Mouse (Mus musculus) forebrain, embryonic 11.5 days (tissue): ENCODE results near the gene Olfr1278. TPM values are rescaled to one million over a fixed set of nuclear protein-coding genes. Genes with fewer than 3 reads are reported as not detected.

ENCODE experiments used
- polyA plus RNA-seq: library from polyadenylated mRNA; unstranded; fragments of >200 nt; fragmentation: Nextera tagmentation; extraction: Ambion mirVana; gene quantifications from 2 replicates; pipeline ENCODE4 v1.2.1, GENCODE M21; 2014

The Olfr1278 gene
- polyA plus RNA-seq, 1 experiment from 2014 or later: not detected

Other genes with a start within 250 kb of the Olfr1278 start
- not detected in 2 replicates for gene Gm13941, start 184.2 kb upstream of the Olfr1278 start, polyA plus RNA-seq
- gene Gm15130, start 137.2 kb upstream of the Olfr1278 start, polyA plus RNA-seq: not detected in 2 replicates
- not detected in 2 replicates for gene 4930430A15Rik, start 60.5 kb upstream of the Olfr1278 start, polyA plus RNA-seq
- not detected in 2 replicates for gene Olfr1275, start 54.9 kb upstream of the Olfr1278 start, polyA plus RNA-seq
- not detected in 2 replicates for gene Olfr1276, start 35.6 kb upstream of the Olfr1278 start, polyA plus RNA-seq
- gene Olfr1277, start 16.0 kb upstream of the Olfr1278 start, polyA plus RNA-seq: not detected in 2 replicates
- not detected in 2 replicates for gene Olfr1279, start 10.5 kb downstream of the Olfr1278 start, polyA plus RNA-seq
- not detected in 2 replicates for gene Olfr1280, start 23.9 kb downstream of the Olfr1278 start, polyA plus RNA-seq
- not detected in 2 replicates for gene Olfr1281, start 36.4 kb downstream of the Olfr1278 start, polyA plus RNA-seq
- not detected in 2 replicates for gene Olfr1282, start 45.9 kb downstream of the Olfr1278 start, polyA plus RNA-seq
- gene Olfr1283, start 76.7 kb downstream of the Olfr1278 start, polyA plus RNA-seq: not detected in 2 replicates
- gene Olfr1284, start 85.4 kb downstream of the Olfr1278 start, polyA plus RNA-seq: not detected in 2 replicates
- not detected in 2 replicates for gene Olfr1286, start 133.0 kb downstream of the Olfr1278 start, polyA plus RNA-seq
- gene Olfr1287, start 159.0 kb downstream of the Olfr1278 start, polyA plus RNA-seq: not detected in 2 replicates
- gene Olfr1288, start 184.0 kb downstream of the Olfr1278 start, polyA plus RNA-seq: not detected in 2 replicates
- gene Olfr1289, start 190.7 kb downstream of the Olfr1278 start, polyA plus RNA-seq: not detected in 2 replicates
- not detected in 2 replicates for gene Olfr1290, start 203.7 kb downstream of the Olfr1278 start, polyA plus RNA-seq
- gene Olfr1291-ps1, start 207.0 kb downstream of the Olfr1278 start, polyA plus RNA-seq: not detected in 2 replicates
- gene Olfr1293-ps, start 235.1 kb downstream of the Olfr1278 start, polyA plus RNA-seq: not detected in 2 replicates